Mouse (Mus musculus) forebrain, postnatal 0 days (tissue): ENCODE results near the gene Kcnip1. TPM values are rescaled to one million over a fixed set of nuclear protein-coding genes. Genes with fewer than 3 reads are reported as not detected.

Source experiments
- ATAC-seq: fragments of 200-750 bp; cut with Nextera tagmentation; 2 replicates; pipeline ENCODE4 v1.8.0; 2017; ENCODE audit warnings: mild to moderate bottlenecking, moderate library complexity
- DNase-seq: peaks from one replicate; pipeline ENCODE4 v3.0.0-alpha.2; 2015
- H3K27ac ChIP-seq: fragments of 300-500 bp; sonication (generic); 2 replicates; pipeline ENCODE4 v1.5.1; 2014; ENCODE audit warnings: low read depth, mild to moderate bottlenecking, antibody characterized with exemption, low read length, moderate library complexity, mixed read lengths
- H3K27me3 ChIP-seq: fragments of 300-500 bp; sonication (generic); 2 replicates; pipeline ENCODE4 v1.6.1; 2014; ENCODE audit warnings: mild to moderate bottlenecking, low read length, mixed read lengths; ENCODE audit not compliant: insufficient read depth
- H3K36me3 ChIP-seq: fragments of 300-500 bp; sonication (generic); 2 replicates; pipeline ENCODE4 v1.6.1; 2014; ENCODE audit warnings: mild to moderate bottlenecking, moderate library complexity; ENCODE audit not compliant: insufficient read depth
- H3K4me1 ChIP-seq: fragments of 300-500 bp; sonication (generic); 2 replicates; pipeline ENCODE4 v1.6.1; 2014; ENCODE audit warnings: antibody characterized with exemption; ENCODE audit not compliant: insufficient read depth
- H3K4me2 ChIP-seq: fragments of 300-500 bp; sonication (generic); 2 replicates; pipeline ENCODE4 v1.6.1; 2014; ENCODE audit warnings: low read depth, mild to moderate bottlenecking, moderate library complexity
- H3K4me3 ChIP-seq: fragments of 300-500 bp; sonication (generic); 2 replicates; pipeline ENCODE4 v1.5.1; 2014; ENCODE audit warnings: low read depth, low read length, mixed read lengths
- H3K9ac ChIP-seq: fragments of 300-500 bp; sonication (generic); 2 replicates; pipeline ENCODE4 v1.6.1; 2014; ENCODE audit warnings: mild to moderate bottlenecking
- H3K9me3 ChIP-seq: fragments of 300-500 bp; sonication (generic); 2 replicates; pipeline ENCODE4 v1.6.1; 2016; ENCODE audit warnings: low read length
- CTCF ChIP-seq: sonication (generic); IDR thresholded peaks from 2 replicates; pipeline ENCODE4 v1.5.1; 2016; ENCODE audit warnings: antibody characterized with exemption, control low read depth, low read depth
- WGBS: fragments of 180-500 bp; shearing (Covaris S2); extraction: QIAGEN DNeasy Blood & Tissue Kit; methylation state at CpG from one replicate; pipeline ENCODE4 v1.1.7; 2014; 5-methylcytosine and 5-hydroxymethylcytosine counted together
- polyA plus RNA-seq: library from polyadenylated mRNA; unstranded; fragments of >200 nt; fragmentation: Nextera tagmentation; extraction: Ambion mirVana; gene quantifications from 2 replicates; pipeline ENCODE4 v1.2.1, GENCODE M21; 2015
- total RNA-seq: library from RNA; depleted of rRNA; stranded (reverse); fragments of >200 nt; gene quantifications from 2 replicates; pipeline ENCODE4 v1.2.3, GENCODE M21; 2014

Gene Kcnip1
- total and polyA plus RNA-seq, 2 experiments from 2014 or later = 91.0 to 92.6 TPM

- Histone ChIP-seq H3K36me3 (no peaks in the 10 kb centered on the region), H3K9ac (no peak overlapping the region), H3K4me3 (no peak overlapping the region), H3K4me2 (no peak overlapping the region), H3K27ac (no peak overlapping the region), H3K4me1 (no peaks in the 10 kb centered on the region), H3K27me3 (no peaks in the 10 kb centered on the region), H3K9me3 (no peaks in the 10 kb centered on the region)
- WGBS = 54% methylated on average over 4 of the region's 4 CpGs
- DNase-seq (peak; percentile 14), ATAC-seq (no peak; the same call in 1 of the 2 replicates)
- no peak for TF ChIP-seq CTCF
Measured at GRCm38 (mm10) chr11:33700725-33701124, 292.2 kb downstream of the Kcnip1 start.

GRCm38 (mm10) chr11:33690181-33690580 lies 302.8 kb downstream of the Kcnip1 start:
- no peaks in the 10 kb centered on the region for H3K36me3 ChIP-seq
- no peaks in the 10 kb centered on the region for H3K4me1 ChIP-seq
- no peak overlapping the region for H3K4me3 ChIP-seq
- H3K9me3 ChIP-seq = no peaks in the 10 kb centered on the region
- no peak for TF ChIP-seq CTCF
- DNase-seq (no peak), ATAC-seq (no peak)
- 87% methylated on average over 3 of the region's 3 CpGs for WGBS
- H3K27me3 ChIP-seq = peaks cover 2% of the 10 kb centered on the region; the same call in 1 of the 2 replicates
- H3K4me2 ChIP-seq = no peak overlapping the region
- no peak overlapping the region for H3K9ac ChIP-seq
- no peak overlapping the region for H3K27ac ChIP-seq

- no peaks in the 10 kb centered on the region for H3K4me1 ChIP-seq
- no peaks in the 10 kb centered on the region for H3K36me3 ChIP-seq
- no peak for TF ChIP-seq CTCF
Measured at GRCm38 (mm10) chr11:33685904-33686303, 307.0 kb downstream of the Kcnip1 start.

GRCm38 (mm10) chr11:33680151-33680550 lies 312.8 kb downstream of the Kcnip1 start:
- ATAC-seq = no peak

More at GRCm38 (mm10) chr11:33685904-33686303, 307.0 kb downstream of the Kcnip1 start:
- Histone ChIP-seq H3K9me3 (no peaks in the 10 kb centered on the region), H3K4me3 (no peak overlapping the region), H3K27me3 (peaks cover 21% of the 10 kb centered on the region), H3K9ac (no peak overlapping the region), H3K4me2 (no peak overlapping the region), H3K27ac (no peak overlapping the region)
- peak; percentile 31 for DNase-seq
- ATAC-seq = no peak
- 51% methylated on average over 3 of the region's 3 CpGs for WGBS

GRCm38 (mm10) chr11:33670105-33670965 lies 322.6 kb downstream of the Kcnip1 start:
- DNase-seq = no peak
- no peak overlapping the region for H3K27ac ChIP-seq
- WGBS = 61% methylated on average over 10 of the region's 10 CpGs

More at GRCm38 (mm10) chr11:33680151-33680550, 312.8 kb downstream of the Kcnip1 start:
- Histone ChIP-seq H3K27me3 (peaks cover 26% of the 10 kb centered on the region), H3K4me1 (no peaks in the 10 kb centered on the region), H3K4me2 (peak overlapping the region; percentile 41), H3K9ac (0 out of 2 replicates have a peak overlapping the region, but pooled peaks have one; percentile 14), H3K9me3 (no peaks in the 10 kb centered on the region), H3K36me3 (no peaks in the 10 kb centered on the region), H3K4me3 (peak overlapping the region; percentile 18; the same call in 1 of the 2 replicates), H3K27ac (no peak overlapping the region)
- 3% methylated on average over 15 of the region's 15 CpGs for WGBS
- no peak for TF ChIP-seq CTCF
- no peak for DNase-seq

GRCm38 (mm10) chr11:33668376-33668775 lies 324.6 kb downstream of the Kcnip1 start:
- no peak overlapping the region for H3K9ac ChIP-seq
- no peak for ATAC-seq
- no peak overlapping the region for H3K27ac ChIP-seq
- no peak for TF ChIP-seq CTCF
- no peaks in the 10 kb centered on the region for H3K9me3 ChIP-seq
- 35% methylated on average over 6 of the region's 6 CpGs for WGBS
- H3K27me3 ChIP-seq = no peaks in the 10 kb centered on the region
- no peaks in the 10 kb centered on the region for H3K36me3 ChIP-seq
- no peak overlapping the region for H3K4me3 ChIP-seq
- DNase-seq = no peak
- no peak overlapping the region for H3K4me2 ChIP-seq
- H3K4me1 ChIP-seq = peaks cover 5% of the 10 kb centered on the region; the same call in 1 of the 2 replicates

More at GRCm38 (mm10) chr11:33670105-33670965, 322.6 kb downstream of the Kcnip1 start:
- Histone ChIP-seq H3K27me3 (no peaks in the 10 kb centered on the region), H3K4me2 (no peak overlapping the region), H3K4me3 (no peak overlapping the region), H3K9ac (no peak overlapping the region), H3K36me3 (no peaks in the 10 kb centered on the region), H3K9me3 (no peaks in the 10 kb centered on the region), H3K4me1 (peaks cover 5% of the 10 kb centered on the region; the same call in 1 of the 2 replicates)
- ATAC-seq = no peak
- no peak for TF ChIP-seq CTCF

GRCm38 (mm10) chr11:33663599-33663998 lies 329.4 kb downstream of the Kcnip1 start:
- no peak for TF ChIP-seq CTCF
- H3K36me3 ChIP-seq = no peaks in the 10 kb centered on the region
- no peaks in the 10 kb centered on the region for H3K9me3 ChIP-seq
- DNase-seq (no peak), ATAC-seq (no peak)
- 82% methylated on average over 2 of the region's 2 CpGs for WGBS
- no peak overlapping the region for H3K4me2 ChIP-seq
- peaks cover 5% of the 10 kb centered on the region; the same call in 1 of the 2 replicates for H3K4me1 ChIP-seq
- H3K27me3 ChIP-seq = no peaks in the 10 kb centered on the region; the same call in 1 of the 2 replicates
- no peak overlapping the region for H3K9ac ChIP-seq
- H3K4me3 ChIP-seq = no peak overlapping the region
- H3K27ac ChIP-seq = no peak overlapping the region
